Mouse (Mus musculus): ENCODE measurements around the gene Gpr107. TPM values are rescaled to one million over a fixed set of nuclear protein-coding genes. Genes with fewer than 3 reads are reported as not detected.
A peak's percentile ranks its signal among the peaks of the same experiment; 100 is the strongest.

Gpr107 gene
- total RNA-seq, 2 experiments from 2014 or later = 39.2 to 41.7 TPM

GRCm38 (mm10) chr2:31125156-31125555, 27.0 kb upstream of the Gpr107 start:
- intact Hi-C loops (cut with DNase I) = loop anchor here (5.0 kb wide), 1 partner anchor 38 kb away; no protein-coding TSS in a partner anchor
- DNase-seq = no peak

DNA sequence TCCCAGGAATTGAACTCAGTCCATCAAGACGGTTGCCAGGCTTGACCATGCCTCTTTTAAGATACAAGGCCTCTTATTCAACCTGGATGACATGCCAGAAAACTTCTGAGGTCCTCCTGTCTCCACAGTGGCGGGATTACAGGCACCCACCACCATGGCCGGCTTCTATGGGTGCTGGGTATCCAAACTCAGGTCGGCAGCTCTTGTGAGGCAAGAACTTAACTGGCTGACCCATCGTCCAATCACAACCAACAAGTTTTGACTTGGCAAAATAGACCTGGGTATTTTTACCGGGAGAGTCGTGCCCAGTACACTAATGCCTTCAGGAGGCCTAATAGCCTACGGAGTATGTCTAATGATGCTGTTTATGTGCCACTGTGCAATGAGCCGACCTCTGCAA, 26.1 kb upstream of the Gpr107 start:
- intact Hi-C loops (cut with DNase I) = loop anchor here (5.0 kb wide), 1 partner anchor 39 kb away; no protein-coding TSS in a partner anchor
- DNase-seq = no peak

DNA sequence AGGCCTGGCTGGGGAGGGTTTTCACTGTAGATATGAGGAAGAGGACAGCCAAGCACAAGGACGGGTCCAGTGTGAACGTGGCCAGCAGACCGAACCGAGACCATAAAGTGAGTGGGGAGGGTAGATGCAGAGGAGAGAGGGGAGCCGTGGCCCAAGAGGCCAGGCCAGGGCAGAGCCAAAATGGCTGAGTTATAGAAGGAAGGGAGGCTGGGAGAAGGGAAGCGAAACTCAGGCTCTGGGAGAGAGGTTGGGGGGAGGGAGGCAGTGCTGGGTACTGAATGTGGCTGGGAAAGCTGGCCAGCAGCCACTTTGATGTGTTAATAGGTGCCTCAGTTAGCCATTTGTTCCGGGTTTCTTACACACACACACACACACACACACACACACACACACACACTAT, 24.9 kb upstream of the Gpr107 start:
- no peak for DNase-seq
- intact Hi-C loops (cut with DNase I) = loop anchor here (5.0 kb wide), 1 partner anchor 40 kb away; no protein-coding TSS in a partner anchor

GRCm38 (mm10) chr2:31127899-31128298, 24.2 kb upstream of the Gpr107 start:
- DNase-seq = peak; percentile 63 to 65

GRCm38 (mm10) chr2:31129742-31130518, 22.2 kb upstream of the Gpr107 start:
- intact Hi-C loops (cut with DNase I) = loop anchor here (5.0 kb wide), 1 partner anchor 43 kb away; no protein-coding TSS in a partner anchor
- no peak for DNase-seq

More at GRCm38 (mm10) chr2:31127899-31128298, 24.2 kb upstream of the Gpr107 start:
- intact Hi-C loops (cut with DNase I) = loop anchor here (5.0 kb wide), 1 partner anchor 41 kb away; no protein-coding TSS in a partner anchor

- DNase-seq = no peak
- intact Hi-C loops (cut with DNase I) = no loop called here
These were observed 21.3 kb upstream of the Gpr107 start for GRCm38 (mm10) chr2:31130815-31131299.

DNA sequence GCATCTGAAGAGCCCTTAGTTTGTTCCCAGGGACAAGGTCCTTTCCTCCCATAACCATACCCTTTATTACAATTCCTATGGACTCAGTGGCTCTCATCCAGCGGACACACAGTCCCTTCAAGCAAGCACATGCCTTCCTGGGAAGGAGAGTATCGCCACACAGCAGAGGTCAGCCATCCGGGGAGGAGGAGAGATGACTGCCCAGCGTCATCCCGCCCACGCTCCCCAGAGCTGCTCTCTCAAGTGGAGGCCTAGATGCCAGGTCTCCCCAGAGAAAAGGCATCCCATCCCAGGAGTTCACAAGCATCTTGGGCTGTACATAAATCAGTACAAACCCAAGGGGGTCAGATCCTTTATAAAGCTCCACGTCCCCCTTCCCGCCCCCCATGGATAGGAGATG, 19.4 kb upstream of the Gpr107 start:
- intact Hi-C loops (cut with DNase I) = no loop called here
- no peak for DNase-seq

DNA sequence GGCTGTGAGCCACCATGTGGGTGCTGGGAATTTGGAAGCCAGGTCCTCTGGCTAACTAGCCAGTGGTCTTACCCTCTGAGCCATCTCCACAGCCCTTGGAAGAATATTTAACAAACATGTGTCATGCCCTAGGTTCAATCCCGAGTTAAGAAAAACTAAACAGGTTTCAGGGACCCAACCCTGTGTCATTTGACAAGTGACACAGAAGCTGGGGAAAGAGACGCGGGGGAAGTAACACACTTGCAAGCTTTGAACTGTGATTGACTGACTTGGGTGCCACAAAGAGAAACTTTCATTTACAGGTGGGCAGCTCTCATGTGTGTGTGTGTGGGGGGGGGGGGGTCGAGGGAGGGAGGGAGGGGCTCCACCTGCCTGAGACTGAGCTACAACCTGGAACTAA, 18.1 kb upstream of the Gpr107 start:
- intact Hi-C loops (cut with DNase I) = no loop called here
- no peak for DNase-seq

DNA sequence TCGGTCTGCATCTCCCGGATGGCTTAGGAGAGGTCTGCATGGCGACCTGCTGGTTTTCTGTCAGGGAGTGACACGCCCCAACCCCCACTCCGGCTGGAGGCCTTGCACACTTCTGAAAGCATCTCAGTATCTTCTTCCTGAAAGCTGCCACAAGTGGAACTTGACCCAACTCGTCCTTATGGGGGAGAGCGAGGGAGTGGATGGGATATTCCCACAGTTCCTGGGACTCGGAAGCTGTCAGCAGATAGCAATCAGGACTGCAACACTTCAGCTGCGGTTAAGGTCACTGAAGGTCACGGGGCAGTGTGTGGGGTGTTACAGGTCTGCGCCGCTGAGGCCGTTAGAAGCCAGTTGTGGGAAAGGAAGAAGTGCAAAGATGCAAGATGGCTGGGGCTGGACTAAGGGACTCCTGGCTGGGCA, 16.6 kb upstream of the Gpr107 start:
- DNase-seq = no peak
- intact Hi-C loops (cut with DNase I) = no loop called here

GRCm38 (mm10) chr2:31136338-31136737, 15.8 kb upstream of the Gpr107 start:
- no peak for DNase-seq
- intact Hi-C loops (cut with DNase I) = no loop called here

- intact Hi-C loops (cut with DNase I) = no loop called here
These were observed 15.0 kb upstream of the Gpr107 start for GRCm38 (mm10) chr2:31137018-31137590.

DNA sequence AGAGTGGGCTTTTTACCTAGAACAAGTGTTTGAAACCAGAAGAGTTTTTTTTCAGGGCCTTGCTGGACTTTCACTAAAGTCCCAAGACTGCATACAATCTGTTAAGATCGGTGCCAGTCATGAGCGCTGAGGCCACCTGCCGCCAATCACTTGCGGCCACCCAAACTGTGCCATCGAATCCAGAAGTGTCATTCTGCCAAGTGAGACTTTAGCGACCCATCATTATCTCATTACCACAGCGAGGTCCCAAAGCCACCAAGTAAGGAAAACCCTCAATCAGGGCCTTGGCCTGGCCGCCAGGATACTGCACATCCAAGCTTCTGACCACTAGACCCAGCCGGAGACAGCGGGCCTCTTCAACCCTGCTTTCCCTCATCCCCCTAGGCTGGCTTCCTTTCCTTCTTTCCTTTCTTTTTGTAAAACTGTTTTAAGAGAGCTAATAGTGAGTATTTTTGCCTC, 12.9 kb upstream of the Gpr107 start:
- intact Hi-C loops (cut with DNase I) = no loop called here
- DNase-seq = no peak

More at GRCm38 (mm10) chr2:31137018-31137590, 15.0 kb upstream of the Gpr107 start:
- DNase-seq = no peak

DNA sequence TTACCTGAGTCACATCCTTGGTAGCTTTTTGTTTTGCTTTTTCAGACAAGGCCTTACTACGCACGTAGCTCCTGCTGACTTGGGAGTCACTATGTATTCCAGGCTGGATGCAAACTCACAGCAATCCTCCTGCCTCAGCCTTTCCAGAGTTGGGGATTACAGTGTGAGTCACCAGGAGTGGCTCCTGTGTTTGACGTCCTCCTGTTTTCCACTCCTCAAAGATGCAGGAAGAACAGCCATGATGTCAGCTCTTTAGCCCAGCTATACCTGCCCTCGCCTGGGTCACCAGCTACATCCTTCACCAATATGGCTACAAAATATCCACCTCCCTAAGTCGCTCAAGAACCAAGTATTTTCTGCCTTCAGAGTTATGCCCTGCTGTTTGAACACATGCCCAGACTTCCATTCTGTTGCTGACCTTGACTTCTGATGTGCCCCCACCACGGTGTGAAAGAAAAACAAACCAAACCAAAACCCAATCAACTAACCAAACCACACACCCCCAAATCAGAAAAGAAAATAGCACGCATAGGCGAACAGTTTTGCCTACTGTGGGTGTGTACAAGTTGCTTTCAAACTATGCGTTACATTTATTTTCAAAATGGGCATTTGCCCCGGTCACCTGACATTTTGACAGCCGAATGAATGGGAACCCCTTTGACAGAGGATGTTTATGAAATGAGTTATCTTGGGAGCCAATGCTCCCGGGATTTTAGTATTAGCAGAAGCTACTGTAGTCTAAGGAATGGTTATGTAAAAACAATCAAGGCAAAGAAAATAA, 11.9 kb upstream of the Gpr107 start:
- intact Hi-C loops (cut with DNase I) = loop anchor here (5.0 kb wide), 2 partner anchors 38 to 53 kb away; no protein-coding TSS in a partner anchor
- DNase-seq = no peak

DNA sequence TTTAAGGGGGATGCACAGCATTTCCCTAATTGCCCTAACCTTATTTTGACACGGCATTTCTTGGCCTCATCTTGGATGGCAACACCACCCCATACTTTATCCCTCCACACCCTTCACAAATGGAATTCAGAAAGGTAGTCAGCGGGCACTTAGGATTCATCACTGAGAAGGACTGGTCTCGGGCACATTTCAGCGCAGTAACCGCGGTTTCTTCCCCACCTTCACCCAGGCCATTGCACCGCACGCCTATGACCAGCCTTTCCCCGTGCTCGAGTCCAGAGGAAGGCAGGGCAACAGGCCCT, 11.4 kb upstream of the Gpr107 start:
- intact Hi-C loops (cut with DNase I) = loop anchor here (5.0 kb wide), 2 partner anchors 38 to 53 kb away; no protein-coding TSS in a partner anchor
- no peak for DNase-seq

GRCm38 (mm10) chr2:31141074-31141866, 10.8 kb upstream of the Gpr107 start:
- peak in 1 of 2 experiments; percentile 36 for DNase-seq
- intact Hi-C loops (cut with DNase I) = loop anchor here (5.0 kb wide), 2 partner anchors 39 to 54 kb away; no protein-coding TSS in a partner anchor

GRCm38 (mm10) chr2:31141867-31142454, 10.2 kb upstream of the Gpr107 start, which contains the start of gene Fnbp1:
Fnbp1 (minus strand) TSS chr2:31142008.
- intact Hi-C loops (cut with DNase I) = loop anchor here (5.0 kb wide), 2 partner anchors 40 to 55 kb away; no protein-coding TSS in a partner anchor
- peak; percentile 91 for DNase-seq

DNA sequence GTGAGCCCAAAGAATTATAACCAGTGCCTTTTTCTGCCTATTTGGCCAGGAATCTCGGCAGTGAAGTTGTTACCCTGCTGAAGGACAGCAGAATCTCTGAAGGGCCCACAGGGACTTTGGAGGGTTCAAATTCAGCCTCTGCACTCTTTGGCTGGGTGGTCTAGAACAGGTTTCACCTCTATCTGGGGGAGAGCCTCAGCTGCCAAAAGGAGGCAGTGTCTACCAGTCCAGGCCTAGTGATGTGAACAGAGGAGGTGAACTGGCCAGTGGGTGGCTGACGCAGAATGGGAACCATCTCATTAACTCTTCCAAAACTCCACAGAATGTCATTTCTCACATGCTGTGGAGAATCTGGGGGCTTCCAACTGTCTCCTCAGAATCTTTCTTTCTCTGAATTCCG, 9.6 kb upstream of the Gpr107 start:
- DNase-seq = peak in 1 of 2 experiments; percentile 34
- intact Hi-C loops (cut with DNase I) = loop anchor here (5.0 kb wide), 2 partner anchors 40 to 55 kb away; no protein-coding TSS in a partner anchor

- intact Hi-C loops (cut with DNase I) = loop anchor here (5.0 kb wide), 2 partner anchors 41 to 56 kb away; no protein-coding TSS in a partner anchor
- no peak for DNase-seq
These were observed 8.8 kb upstream of the Gpr107 start for GRCm38 (mm10) chr2:31143326-31143725.
